Mouse (Mus musculus) kidney, adult 2 months (tissue): Measurements from ENCODE around the gene Abcf1.
"Not testable (repeated sequence)": the region's sequence is repeated elsewhere in the genome, so short reads cannot be mapped to it uniquely, and the experiment has no call there.

Experiments used
- CTCF ChIP-seq: fragments of 200-500 bp; conservative IDR thresholded peaks from 2 replicates; pipeline ENCODE4 v1.5.1; 2011; ENCODE audit warnings: low read depth, mild to moderate bottlenecking, control low read depth, low read length, moderate library complexity, mixed read lengths; ENCODE audit not compliant: insufficient read depth, insufficient read length
- POLR2A ChIP-seq: fragments of 200-500 bp; IDR thresholded peaks from one replicate; pipeline ENCODE4 v1.6.1; 2011; ENCODE audit warnings: low read depth, low read length, control low read depth

DNA sequence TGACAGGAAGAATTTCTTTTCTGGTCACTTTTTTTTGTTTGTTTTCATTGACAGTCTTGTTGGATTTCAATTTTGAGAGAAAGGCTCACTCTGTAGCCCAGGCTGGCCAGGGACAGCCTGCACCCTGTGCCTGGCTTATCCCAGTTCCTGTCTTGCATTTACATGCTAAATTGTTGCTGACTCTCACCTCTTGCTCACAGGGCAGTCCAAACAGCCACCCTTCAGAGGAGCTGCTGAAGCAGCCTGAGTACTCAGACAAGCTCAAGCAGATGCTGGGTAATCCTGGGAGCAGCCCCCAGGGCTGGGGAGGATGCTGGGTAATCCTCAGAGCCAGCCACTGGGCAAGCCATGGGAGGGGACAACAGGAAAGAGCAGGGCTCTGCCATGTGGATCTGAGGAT, 18.6 kb downstream of the Abcf1 start:
- not testable (repeated sequence) for TF ChIP-seq CTCF, POLR2A
